Mouse (Mus musculus) cerebellum, adult 2 months (tissue): ENCODE measurements around the gene Gnptg. TPM values are rescaled to one million over a fixed set of nuclear protein-coding genes. Genes with fewer than 3 reads are reported as not detected.
A peak's percentile ranks its signal among the peaks of the same experiment; 100 is the strongest.

Experiments used
- DNase-seq, 2 experiments: peaks; one replicate each; pipeline ENCODE4 v3.0.0; 2021
- H3K27ac ChIP-seq: fragments of 200-500 bp; 2 replicates; pipeline ENCODE4 v1.5.1; 2012; ENCODE audit warnings: low read length, control low read depth, inconsistent platforms; ENCODE audit not compliant: insufficient read depth
- H3K27me3 ChIP-seq: fragments of 200-500 bp; 2 replicates; pipeline ENCODE4 v1.6.1; 2012; ENCODE audit warnings: inconsistent platforms, mild to moderate bottlenecking, low read length, moderate library complexity; ENCODE audit not compliant: control insufficient read depth, insufficient read depth
- H3K4me1 ChIP-seq: fragments of 200-500 bp; 2 replicates; pipeline ENCODE4 v1.6.1; 2011; ENCODE audit warnings: low read length; ENCODE audit not compliant: control insufficient read depth, insufficient read depth
- H3K4me3 ChIP-seq: fragments of 200-500 bp; replicated peaks from 2 replicates; pipeline ENCODE3; 2011; ENCODE audit warnings: mild to moderate bottlenecking, low read depth, low read length, control low read depth; ENCODE audit not compliant: insufficient read depth
- CTCF ChIP-seq: fragments of 200-500 bp; IDR thresholded peaks from 2 replicates; pipeline ENCODE4 v1.5.1; 2011; ENCODE audit warnings: low read depth, mild to moderate bottlenecking, control low read depth, low read length, moderate library complexity, borderline replicate concordance; ENCODE audit not compliant: insufficient read depth
- POLR2A ChIP-seq: fragments of 200-500 bp; IDR thresholded peaks from 2 replicates; pipeline ENCODE4 v1.6.1; 2011; ENCODE audit warnings: low read length, control low read depth, borderline replicate concordance; ENCODE audit not compliant: insufficient read depth
- WGBS: fragments of 180-500 bp; shearing (Covaris S2); methylation state at CpG from one replicate; pipeline ENCODE4 v1.1.7; 2018; 5-methylcytosine and 5-hydroxymethylcytosine counted together
- polyA plus RNA-seq: library from polyadenylated mRNA; depleted of rRNA; stranded (reverse); fragments of >200 nt; gene quantifications from 2 replicates; pipeline ENCODE4 v1.2.3, GENCODE M21; 2012; rRNA removed

Gnptg gene
- polyA plus RNA-seq, 1 experiment = 131 TPM

DNA sequence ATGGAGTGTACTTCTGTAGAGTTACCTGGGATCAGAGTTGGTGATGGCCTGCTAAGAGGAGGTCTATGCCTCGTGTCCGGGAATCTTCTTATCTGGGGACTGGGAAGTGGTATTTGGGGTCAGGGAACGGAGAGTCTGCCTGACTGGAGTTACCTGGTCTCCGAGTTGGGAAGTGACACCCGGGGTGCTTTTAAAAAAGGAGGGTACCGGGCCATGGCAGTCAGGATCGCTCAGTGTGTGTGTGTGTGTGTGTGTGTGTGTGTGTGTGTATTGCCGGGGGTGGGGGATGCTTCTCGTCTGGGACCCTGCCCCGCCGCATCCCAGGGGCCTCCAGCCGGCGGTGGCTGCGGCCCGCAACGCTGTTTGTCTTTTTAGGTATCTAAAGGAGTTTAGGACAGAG is 50.8 kb downstream of the Gnptg start:
- Histone ChIP-seq H3K4me3 (peak overlapping the region; percentile 84), H3K27ac (peak overlapping the region; percentile 82), H3K4me1 (peaks cover 7% of the 10 kb centered on the region), H3K27me3 (no peaks in the 10 kb centered on the region)
- WGBS = 4% methylated on average over 16 of the region's 16 CpGs
- DNase-seq = peak in 1 of 2 experiments; percentile 16
- no peak for TF ChIP-seq CTCF
- TF ChIP-seq POLR2A = no peak

DNA sequence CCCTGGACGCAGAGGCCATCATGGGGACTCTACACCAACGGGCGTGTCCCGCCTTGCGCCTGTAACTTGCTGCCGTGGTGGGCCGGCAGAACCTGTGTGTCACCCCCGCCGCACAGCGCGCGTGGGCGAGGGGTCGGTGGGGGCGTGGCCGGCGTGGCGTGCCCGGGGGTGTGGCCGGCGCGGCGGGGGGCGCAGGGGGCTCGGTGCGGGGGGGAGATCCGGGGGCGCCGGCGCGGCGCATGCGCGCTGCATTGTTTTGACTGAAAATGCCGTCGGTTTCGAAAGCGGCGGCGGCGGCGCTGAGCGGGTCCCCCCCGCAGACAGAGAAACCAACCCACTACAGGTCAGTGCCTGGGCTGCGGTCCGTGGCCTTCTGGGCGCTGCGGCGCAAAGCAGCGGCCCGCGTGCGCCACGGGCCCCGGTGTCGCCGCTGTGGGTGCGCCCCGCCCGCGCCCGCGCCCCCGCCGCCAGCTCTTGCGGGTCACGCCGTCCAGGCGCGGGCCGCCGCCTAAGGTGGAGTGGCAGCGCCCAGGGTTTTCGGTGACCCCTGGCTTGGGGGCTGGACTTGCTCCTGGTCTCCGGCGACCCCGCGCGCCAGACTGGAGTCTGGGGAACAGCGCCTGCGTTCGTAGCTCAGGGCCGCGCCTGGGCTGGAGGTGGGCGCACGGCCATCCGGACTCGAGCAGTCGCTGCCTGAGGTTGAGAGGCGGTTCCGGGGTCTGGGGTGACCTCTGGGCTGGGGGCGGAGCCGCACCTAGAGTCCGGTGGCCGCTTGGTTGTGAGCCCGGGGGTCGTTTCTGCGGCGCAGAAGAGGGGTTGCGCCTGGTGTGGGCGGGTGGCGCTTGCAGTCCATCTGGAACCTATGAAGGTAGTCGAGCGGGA is 51.5 kb downstream of the Gnptg start, which contains the start of gene Unkl:
Gene Unkl (plus strand): TSS at position 248 of the 882 bp plus-strand sequence.
- Histone ChIP-seq H3K27me3 (no peaks in the 10 kb centered on the region), H3K4me3 (peak within 1 kb of the TSS; percentile 84), H3K27ac (peak within 1 kb of the TSS; percentile 82), H3K4me1 (peaks cover 7% of the 10 kb centered on the region)
- TF ChIP-seq CTCF (no peak), POLR2A (0 out of 2 replicates have a peak, but pooled peaks have one; percentile 23)
- peak; percentile 59 to 69 for DNase-seq
- WGBS = 1% methylated on average over 104 of the region's 104 CpGs

DNA sequence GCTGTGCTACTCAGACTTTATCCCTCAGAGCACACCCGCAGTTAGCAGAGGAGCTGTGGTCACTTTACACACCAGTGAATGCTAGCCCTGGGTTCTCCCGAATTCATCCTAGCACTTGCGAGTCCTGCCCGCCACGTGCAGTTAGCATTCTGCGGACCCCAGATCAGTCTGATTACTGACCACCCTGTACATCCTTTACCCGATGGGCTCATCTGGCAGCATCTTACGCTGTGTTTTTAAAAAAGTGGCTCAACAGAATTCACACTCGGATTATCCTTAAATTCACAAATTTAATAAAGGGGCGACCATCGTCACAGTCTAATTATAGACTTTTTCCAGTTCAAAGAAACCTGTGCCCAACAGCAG is 52.2 kb downstream of the Gnptg start:
- Histone ChIP-seq H3K4me1 (peaks cover 12% of the 10 kb centered on the region), H3K27ac (no peak overlapping the region), H3K27me3 (no peaks in the 10 kb centered on the region), H3K4me3 (peak overlapping the region; percentile 84)
- 5% methylated on average over 11 of the region's 11 CpGs for WGBS
- no peak for TF ChIP-seq POLR2A
- no peak for TF ChIP-seq CTCF
- DNase-seq = peak in 1 of 2 experiments; percentile 13

DNA sequence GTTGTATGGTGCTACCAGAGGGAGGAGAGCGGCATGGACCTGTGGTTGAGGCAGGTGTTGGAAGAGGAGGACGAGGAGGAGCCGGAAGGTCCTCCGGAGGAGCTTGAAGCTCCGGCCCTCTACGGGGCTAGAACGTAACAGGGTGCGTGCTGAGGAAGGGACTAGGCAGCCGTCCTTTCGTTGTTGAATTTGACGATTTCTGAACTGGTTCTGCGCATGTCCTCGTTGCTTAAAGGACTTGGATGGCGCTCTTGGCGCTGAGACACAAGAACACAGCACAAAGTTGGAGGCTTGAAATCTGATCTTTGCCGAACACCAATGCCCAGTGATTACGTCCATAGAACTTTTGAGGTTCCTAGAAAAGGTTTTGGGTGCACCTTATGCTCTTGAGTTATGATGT is 55.0 kb downstream of the Gnptg start:
- Histone ChIP-seq H3K27me3 (no peaks in the 10 kb centered on the region), H3K4me1 (peaks cover 9% of the 10 kb centered on the region; the same call in 1 of the 2 replicates), H3K27ac (no peak overlapping the region), H3K4me3 (peak overlapping the region; percentile 81)
- no peak for TF ChIP-seq POLR2A
- TF ChIP-seq CTCF = no peak
- DNase-seq = no peak
- WGBS = 8% methylated on average over 17 of the region's 17 CpGs

DNA sequence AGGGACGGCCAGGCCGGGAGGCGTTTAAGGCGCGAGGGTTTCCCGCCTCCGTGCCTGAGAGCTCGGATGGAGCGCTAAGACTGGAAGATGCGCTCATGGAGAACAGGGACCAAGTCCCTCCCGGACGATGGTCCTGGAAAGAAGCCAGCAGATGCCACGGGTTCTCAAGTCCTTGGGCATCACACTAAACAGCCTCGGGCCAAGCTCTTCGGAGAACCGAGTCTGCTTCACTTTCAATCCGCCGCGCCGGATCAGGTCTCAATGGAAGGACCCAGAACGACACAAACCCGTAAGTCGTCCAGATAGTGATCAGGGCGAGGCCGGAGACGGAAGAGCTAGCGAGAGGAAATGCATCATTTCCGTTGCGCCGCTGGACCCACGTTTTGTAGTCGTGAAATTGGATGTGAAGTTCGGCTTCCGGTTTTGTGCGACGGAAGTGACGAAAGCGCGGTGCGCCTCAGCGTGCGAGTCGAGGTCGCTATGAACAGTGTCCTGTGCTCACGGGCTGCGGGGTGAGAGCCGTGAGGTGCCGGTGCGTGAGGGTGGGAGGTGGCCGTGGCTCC is 55.7 kb downstream of the Gnptg start, which contains the start of gene BC003965:
Gene BC003965 (plus strand): TSS at position 426 of the 563 bp plus-strand sequence.
- H3K27ac ChIP-seq = peak within 1 kb of the TSS; percentile 73
- WGBS = under 1% methylated on average over 50 of the region's 50 CpGs
- peak; percentile 98 to 99 for DNase-seq
- peaks cover 9% of the 10 kb centered on the region; the same call in 1 of the 2 replicates for H3K4me1 ChIP-seq
- no peaks in the 10 kb centered on the region for H3K27me3 ChIP-seq
- peak; percentile 98 for TF ChIP-seq POLR2A
- no peak for TF ChIP-seq CTCF
- H3K4me3 ChIP-seq = peak within 1 kb of the TSS; percentile 81

Other genes starting within 250 kb of the Gnptg start
- gene Cramp1l, start 224.3 kb downstream of the Gnptg start, polyA plus RNA-seq = 19.8 and 21.3 TPM in 2 replicates
- 18.0 and 19.2 TPM in 2 replicates for gene Ift140, start 224.0 kb downstream of the Gnptg start, polyA plus RNA-seq
- 20.4 and 22.8 TPM in 2 replicates for gene Tmem204, start 156.5 kb downstream of the Gnptg start, polyA plus RNA-seq
- 39.5 and 43.7 TPM in 2 replicates for gene Telo2, start 124.2 kb downstream of the Gnptg start, polyA plus RNA-seq
- 0.11 TPM in 1 of 2 replicates, not detected in the other for gene Ptx4, start 119.4 kb downstream of the Gnptg start, polyA plus RNA-seq
- gene Clcn7, start 106.7 kb downstream of the Gnptg start, polyA plus RNA-seq = 50.3 and 52.7 TPM in 2 replicates
- gene Ccdc154, start 77.7 kb downstream of the Gnptg start, polyA plus RNA-seq = 0.06 and 0.10 TPM in 2 replicates
- gene Gm38655, start 64.7 kb downstream of the Gnptg start, polyA plus RNA-seq = not detected in 2 replicates
- gene BC003965, start 55.6 kb downstream of the Gnptg start, polyA plus RNA-seq = 23.4 and 25.2 TPM in 2 replicates
- gene Unkl, start 51.7 kb downstream of the Gnptg start, polyA plus RNA-seq = 56.2 and 57.4 TPM in 2 replicates
- gene Tsr3, start within 50 bp of the Gnptg start, polyA plus RNA-seq = 40.4 and 42.4 TPM in 2 replicates
- gene Baiap3, start 16.2 kb upstream of the Gnptg start, polyA plus RNA-seq = 24.4 and 26.5 TPM in 2 replicates
- 253 and 255 TPM in 2 replicates for gene Ube2i, start 34.5 kb upstream of the Gnptg start, polyA plus RNA-seq
- gene Prss34, start 58.3 kb upstream of the Gnptg start, polyA plus RNA-seq = not detected in 2 replicates
- not detected in 2 replicates for gene Prss28, start 68.5 kb upstream of the Gnptg start, polyA plus RNA-seq
- gene Prss29, start 78.5 kb upstream of the Gnptg start, polyA plus RNA-seq = not detected in 2 replicates
- not detected in 2 replicates for gene Tpsab1, start 105.4 kb upstream of the Gnptg start, polyA plus RNA-seq
- gene Tpsb2, start 126.2 kb upstream of the Gnptg start, polyA plus RNA-seq = 0.16 TPM in 1 of 2 replicates, not detected in the other
- not detected in 2 replicates for gene Tpsg1, start 129.1 kb upstream of the Gnptg start, polyA plus RNA-seq
- 10.8 and 12.4 TPM in 2 replicates for gene Cacna1h, start 193.7 kb upstream of the Gnptg start, polyA plus RNA-seq
- 1.1 and 1.3 TPM in 2 replicates for gene Tekt4, start 214.5 kb upstream of the Gnptg start, polyA plus RNA-seq